Comparison of ENCODE assay signal across 17 mouse cellular contexts in the genomic region with DNA sequence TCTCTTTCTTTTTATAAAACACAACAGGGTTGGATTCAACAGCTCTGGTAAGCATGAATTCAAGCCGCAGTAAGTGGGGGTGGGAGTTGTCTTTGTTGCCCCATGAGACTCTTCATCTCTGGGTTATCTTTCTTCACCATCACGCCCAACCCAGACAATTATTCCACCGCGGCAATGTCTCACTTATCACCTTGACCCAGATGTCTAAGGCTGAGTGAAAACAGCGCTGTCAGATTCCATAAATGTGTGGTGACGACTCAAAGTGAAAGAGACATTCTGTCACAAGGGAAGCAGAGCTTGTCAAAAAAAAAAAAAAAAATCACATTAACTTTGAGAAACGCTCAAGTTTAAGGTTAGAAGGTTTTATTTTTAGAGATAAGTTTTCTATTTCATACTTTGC. TPM values are rescaled to one million over a fixed set of nuclear protein-coding genes. Genes with fewer than 3 reads are reported as not detected.
DNase-seq lines count a peak whose midpoint lies in the region; ATAC-seq and TF ChIP-seq lines count a peak whose summit lies in the region.
"Had no signal": no experiment of that assay in that cellular context is flagged by ENCODE, and none has a peak within 500 bp of the region (broad histone marks: within the 10 kb centered on the region; RNA-seq: fewer than 3 reads in every experiment).

No protein-coding gene starts in this region.

- TF ChIP-seq POLR2A in CH12.LX (IDR thresholded peaks at IDR 0.05; ENCODE audit: low read depth, low read length): no peak

- no peak overlapping the region for H3K9ac ChIP-seq in heart, embryonic 12.5 days
- H3K9ac ChIP-seq in CH12.LX (ENCODE audit: insufficient read depth, low read depth): no peak overlapping the region
- H3K9ac ChIP-seq in liver, embryonic 13.5 days: no peak overlapping the region
- no peak overlapping the region for H3K9ac ChIP-seq in hindbrain, embryonic 16.5 days (ENCODE audit: low read depth, low read length)
- H3K9ac ChIP-seq: hindbrain, embryonic 14.5 days; midbrain, embryonic 13.5 days; stomach, embryonic 15.5 days had no signal

- peaks cover 5% of the 10 kb centered on the region; the same call in 1 of the 2 replicates for H3K4me1 ChIP-seq in heart, embryonic 12.5 days (replicated peaks)
- H3K4me1 ChIP-seq in CH12.LX (ENCODE audit: control insufficient read depth in 1 of 2, insufficient read depth in 2 of 2): peaks cover 2 to 33% of the 10 kb centered on the region in 2 experiments
- peaks cover 12% of the 10 kb centered on the region for H3K4me1 ChIP-seq in liver, embryonic 13.5 days (replicated peaks)
- H3K4me1 ChIP-seq in hindbrain, embryonic 16.5 days (ENCODE audit: control insufficient read depth, insufficient read depth, low read depth, low read length): no peaks in the 10 kb centered on the region
- H3K4me1 ChIP-seq: midbrain, embryonic 13.5 days; stomach, embryonic 15.5 days had no signal

- H3K27ac ChIP-seq in heart, embryonic 12.5 days (ENCODE audit: poor library complexity, severe bottlenecking): no peak overlapping the region
- H3K27ac ChIP-seq in CH12.LX (ENCODE audit: insufficient read depth, low read depth): 0 out of 2 replicates have a peak overlapping the region, but pooled peaks have one; percentile 8
- H3K27ac ChIP-seq in liver, embryonic 13.5 days: no peak overlapping the region
- no peak overlapping the region for H3K27ac ChIP-seq in hindbrain, embryonic 16.5 days (ENCODE audit: low read depth, low read length)
- no peak overlapping the region for H3K27ac ChIP-seq in gastrocnemius, adult 2 months
- H3K27ac ChIP-seq: hindbrain, embryonic 14.5 days; kidney, postnatal 0 days; midbrain, embryonic 13.5 days; stomach, embryonic 15.5 days had no signal

- H3K36me3 ChIP-seq in heart, embryonic 12.5 days: no peaks in the 10 kb centered on the region
- no peaks in the 10 kb centered on the region for H3K36me3 ChIP-seq in CH12.LX (replicated peaks in 1 of 2; ENCODE audit: control insufficient read depth in 1 of 2, insufficient read depth in 1 of 2, low read length in 1 of 2)
- no peaks in the 10 kb centered on the region for H3K36me3 ChIP-seq in liver, embryonic 13.5 days
- no peaks in the 10 kb centered on the region for H3K36me3 ChIP-seq in hindbrain, embryonic 16.5 days (ENCODE audit: control insufficient read depth, insufficient read depth, low read length)
- H3K36me3 ChIP-seq: midbrain, embryonic 13.5 days; stomach, embryonic 15.5 days had no signal

- H3K27me3 ChIP-seq in heart, embryonic 12.5 days (replicated peaks): no peaks in the 10 kb centered on the region
- no peaks in the 10 kb centered on the region for H3K27me3 ChIP-seq in CH12.LX (replicated peaks)
- no peaks in the 10 kb centered on the region for H3K27me3 ChIP-seq in liver, embryonic 13.5 days
- H3K27me3 ChIP-seq in hindbrain, embryonic 16.5 days (replicated peaks; ENCODE audit: control insufficient read depth, insufficient read depth, low read length): no peaks in the 10 kb centered on the region
- H3K27me3 ChIP-seq: midbrain, embryonic 13.5 days; stomach, embryonic 15.5 days had no signal

- H3K79me2 ChIP-seq in CH12.LX (replicated peaks; ENCODE audit: control insufficient read depth, extremely low read depth, insufficient read depth, poor library complexity, severe bottlenecking): no peaks in the 10 kb centered on the region

- ATAC-seq in heart, embryonic 12.5 days (ENCODE audit: insufficient number of reproducible peaks, low FRiP score): peak; percentile 59
- peak; percentile 64 for ATAC-seq in liver, embryonic 13.5 days (ENCODE audit: low read depth)
- no peak for ATAC-seq in hindbrain, embryonic 16.5 days
- ATAC-seq: intestine, postnatal 0 days; midbrain, embryonic 13.5 days had no signal

- TF ChIP-seq RAD21 in CH12.LX (IDR thresholded peaks at IDR 0.05; ENCODE audit: low read depth, low read length): no peak

- dilution Hi-C loops in CH12.LX (cut with MboI; ENCODE audit: extremely low pct_ligation_motif_present, extremely low pct_unique_long_range_greater_than_20kb, low sequenced_read_pairs): no loop called here

- DNase-seq in heart, adult 11 months: no peak
- peak; percentile 83 for DNase-seq in CH12.LX (ENCODE audit: extremely low read depth)
- peak; percentile 26 for DNase-seq in brain, adult 2 months (ENCODE audit: low read depth, low spot score)
- peak; percentile 40 for DNase-seq in liver, embryonic 13.5 days
- no peak for DNase-seq in gastrocnemius, adult 2 months
- DNase-seq: cerebellum, adult 11-12 months; gastrocnemius, postnatal 10 days; layer of hippocampus, adult 9-11 months; right cerebral cortex, postnatal 14 days; thymus, adult 2 months had no signal

- peak; percentile 98 for TF ChIP-seq EP300 in CH12.LX (IDR thresholded peaks at IDR 0.05; ENCODE audit: low read length)

- peaks cover 11% of the 10 kb centered on the region for H3K9me3 ChIP-seq in heart, embryonic 12.5 days (replicated peaks)
- H3K9me3 ChIP-seq in CH12.LX (replicated peaks; ENCODE audit: low read length): peaks cover 4% of the 10 kb centered on the region
- H3K9me3 ChIP-seq in liver, embryonic 13.5 days (replicated peaks): no peaks in the 10 kb centered on the region
- H3K9me3 ChIP-seq in hindbrain, embryonic 16.5 days (ENCODE audit: control insufficient read depth, low read length): peaks cover 2% of the 10 kb centered on the region; the same call in 1 of the 2 replicates
- H3K9me3 ChIP-seq: stomach, embryonic 15.5 days had no signal

- in situ Hi-C loops in CH12.LX (cut with MboI; ENCODE audit: low pct_ligation_motif_present, low pct_unique_long_range_greater_than_20kb, low sequenced_read_pairs): no loop called here

- peak overlapping the region; percentile 38 for H3K4me2 ChIP-seq in heart, embryonic 12.5 days
- H3K4me2 ChIP-seq in CH12.LX (ENCODE audit: insufficient read depth, low read depth, poor library complexity, severe bottlenecking): peak overlapping the region; percentile 72
- no peak overlapping the region for H3K4me2 ChIP-seq in liver, embryonic 13.5 days
- H3K4me2 ChIP-seq in hindbrain, embryonic 16.5 days (ENCODE audit: low read length): no peak overlapping the region
- H3K4me2 ChIP-seq: hindbrain, embryonic 14.5 days; midbrain, embryonic 13.5 days; stomach, embryonic 15.5 days had no signal

- 33% methylated on average over 7 of the region's 7 CpGs for WGBS in heart, embryonic 12.5 days
- 23% methylated on average over 7 of the region's 7 CpGs for WGBS in liver, embryonic 13.5 days (ENCODE audit: insufficient replicate concordance)
- 80% methylated on average over 7 of the region's 7 CpGs for WGBS in hindbrain, embryonic 16.5 days

- intact Hi-C loops in gastrocnemius, adult 2 months (cut with DNase I): no loop called here

- no peak overlapping the region for H3K4me3 ChIP-seq in heart, embryonic 12.5 days
- H3K4me3 ChIP-seq in CH12.LX (replicated peaks in 1 of 3; ENCODE audit: low read depth in 2 of 3, low read length in 2 of 3, poor library complexity in 1 of 3): no peak overlapping the region
- H3K4me3 ChIP-seq in liver, embryonic 13.5 days (replicated peaks): no peak overlapping the region
- no peak overlapping the region for H3K4me3 ChIP-seq in hindbrain, embryonic 16.5 days (ENCODE audit: low read length)
- H3K4me3 ChIP-seq in gastrocnemius, adult 2 months: no peak overlapping the region
- H3K4me3 ChIP-seq: midbrain, embryonic 13.5 days; stomach, embryonic 15.5 days had no signal

- TF ChIP-seq CTCF in CH12.LX (conservative IDR thresholded peaks at IDR 0.05 in 1 of 2, IDR thresholded peaks at IDR 0.05 in 1 of 2; ENCODE audit: low read depth in 2 of 2, low read length in 2 of 2): no peak
- no peak for TF ChIP-seq CTCF in gastrocnemius, adult 2 months (IDR thresholded peaks at IDR 0.05)

TF ChIP-seq in CH12.LX, 34 proteins besides CTCF, POLR2A, EP300 and RAD21 (continues in another document):
- TF ChIP-seq SIN3A (IDR thresholded peaks at IDR 0.05; ENCODE audit: low read length): peak; percentile 82; the same call in 1 of the 2 replicates
- peak; percentile 97 for TF ChIP-seq JUN (IDR thresholded peaks at IDR 0.05; ENCODE audit: insufficient read depth, low read depth, low read length)
- no peak for TF ChIP-seq ELF1 (IDR thresholded peaks at IDR 0.05; ENCODE audit: low read depth, low read length)
- TF ChIP-seq PAX5 (IDR thresholded peaks at IDR 0.05; ENCODE audit: low read length): no peak
- TF ChIP-seq ZMIZ1 (IDR thresholded peaks at IDR 0.05; ENCODE audit: low read depth, low read length): no peak
- peak; percentile 65; the same call in 1 of the 2 replicates for TF ChIP-seq UBTF (IDR thresholded peaks at IDR 0.05; ENCODE audit: low read depth, low read length)
- peak; percentile 99 for TF ChIP-seq IRF4 (IDR thresholded peaks at IDR 0.05; ENCODE audit: low read depth, low read length)
- TF ChIP-seq MAX (IDR thresholded peaks at IDR 0.05; ENCODE audit: low read length): 0 out of 2 replicates have a peak, but pooled peaks have one; percentile 33
- TF ChIP-seq NELFE (IDR thresholded peaks at IDR 0.05; ENCODE audit: low read depth, low read length): no peak
- TF ChIP-seq USF1 (IDR thresholded peaks at IDR 0.05; ENCODE audit: low read depth, low read length): no peak
- peak; percentile 70 for TF ChIP-seq CHD2 (IDR thresholded peaks at IDR 0.05; ENCODE audit: low read length)
- TF ChIP-seq ZKSCAN1 (IDR thresholded peaks at IDR 0.05; ENCODE audit: borderline replicate concordance, low read depth, low read length): no peak
- peak; percentile 18; the same call in 1 of the 2 replicates for TF ChIP-seq HCFC1 (IDR thresholded peaks at IDR 0.05; ENCODE audit: low read depth, low read length)
- TF ChIP-seq RCOR1 (conservative IDR thresholded peaks at IDR 0.05; ENCODE audit: low read depth, low read length): peak; percentile 88
- no peak for TF ChIP-seq POLR2AphosphoS2 (IDR thresholded peaks at IDR 0.05; ENCODE audit: low read depth, low read length)
- TF ChIP-seq GABPA (IDR thresholded peaks at IDR 0.05; ENCODE audit: insufficient replicate concordance, low read depth, low read length): no peak
- peak; percentile 47; the same call in 1 of the 2 replicates for TF ChIP-seq E2F4 (IDR thresholded peaks at IDR 0.05; ENCODE audit: insufficient replicate concordance, low read depth, low read length)
- TF ChIP-seq NRF1 (IDR thresholded peaks at IDR 0.05; ENCODE audit: low read depth, low read length): no peak
- no peak for TF ChIP-seq SMC3 (IDR thresholded peaks at IDR 0.05; ENCODE audit: low read depth, low read length)
- peak; percentile 97 for TF ChIP-seq MEF2A (IDR thresholded peaks at IDR 0.05; ENCODE audit: borderline replicate concordance, low read depth, low read length)

RNA-seq across cellular contexts. Expression of a gene that starts 25.9 kb away (rescaled TPM):
- 1.1 and 3.3 TPM in 2 replicates for polyA plus RNA-seq in heart, embryonic 12.5 days (2016; fragmentation: Nextera tagmentation; extraction: Ambion mirVana)
- total RNA-seq in CH12.LX (2012; rRNA removed) (not detected in 2 replicates), CH12.LX (2014; rRNA removed) (not detected in 2 replicates)
- not detected in 2 replicates for polyA plus RNA-seq in CH12.LX (2012; ENCODE audit: insufficient read length, low read depth)
- 0.13 and 0.15 TPM in 2 replicates for polyA plus RNA-seq in liver, embryonic 13.5 days (2015; fragmentation: Nextera tagmentation; extraction: Ambion mirVana)
- polyA plus RNA-seq in hindbrain, embryonic 16.5 days (2015; fragmentation: Nextera tagmentation; extraction: Ambion mirVana): 26.5 and 29.6 TPM in 2 replicates
- under 1 TPM in 1 of 2 experiments, not detected in 1; 0.33 TPM for total RNA-seq in gastrocnemius, adult 2 months (2021)

Comparison
In these comparisons a context has a peak if more than half of its experiments do, and no peak if none do; other contexts are left out.
1. H3K4me2 ChIP-seq: peak in heart, embryonic 12.5 days (single experiment) and CH12.LX (single experiment); none in liver, embryonic 13.5 days (single experiment) and hindbrain, embryonic 16.5 days (single experiment).
2. DNase-seq: peak in CH12.LX (single experiment), brain, adult 2 months (single experiment) and liver, embryonic 13.5 days (single experiment); none in heart, adult 11 months (single experiment) and gastrocnemius, adult 2 months (single experiment).